Mouse (Mus musculus) ES-Bruce4 (cell line): Measurements from ENCODE around the gene Zfp704.

Experiments
- CTCF ChIP-seq: IDR thresholded peaks from one replicate; pipeline ENCODE4 v1.8.1; 2011; ENCODE audit warnings: low read depth, low read length
- POLR2A ChIP-seq: IDR thresholded peaks from one replicate; pipeline ENCODE4 v1.8.1; 2011; ENCODE audit warnings: low read length; ENCODE audit not compliant: insufficient read depth

- TF ChIP-seq CTCF (no peak), POLR2A (no peak)
These were observed 30.7 kb downstream of the Zfp704 start for GRCm38 (mm10) chr3:9579028-9579643.
